Mouse (Mus musculus) liver, embryonic 14.5 days (tissue): ENCODE data around the gene Abi2. TPM values are rescaled to one million over a fixed set of nuclear protein-coding genes. Genes with fewer than 3 reads are reported as not detected.
"Not testable (repeated sequence)": the region's sequence is repeated elsewhere in the genome, so short reads cannot be mapped to it uniquely, and the experiment has no call there.

ENCODE experiments used
- ATAC-seq: fragments of 200-750 bp; cut with Nextera tagmentation; 2 replicates; pipeline ENCODE4 v1.8.0; 2017; ENCODE audit warnings: moderate number of reproducible peaks, mild to moderate bottlenecking, moderate library complexity; ENCODE audit not compliant: insufficient read depth
- DNase-seq, 3 experiments: peaks; one replicate each; pipeline ENCODE4 v3.0.0-alpha.2; 2012 to 2013; ENCODE audit warnings: low read depth in 3 of 3, low spot score in 3 of 3
- H3K27ac ChIP-seq: fragments of 300-500 bp; sonication (generic); 2 replicates; pipeline ENCODE4 v1.5.1; 2014; ENCODE audit warnings: moderate library complexity, mild to moderate bottlenecking, control low read depth, inconsistent platforms
- H3K27me3 ChIP-seq: fragments of 300-500 bp; sonication (generic); 2 replicates; pipeline ENCODE4 v1.6.1; 2014; ENCODE audit warnings: mild to moderate bottlenecking, low read length, moderate library complexity; ENCODE audit not compliant: control insufficient read depth, insufficient read depth
- H3K36me3 ChIP-seq: fragments of 300-500 bp; sonication (generic); replicated peaks from 2 replicates; pipeline ENCODE4 v1.6.1; 2014; ENCODE audit warnings: low read depth; ENCODE audit not compliant: control insufficient read depth, insufficient read depth
- H3K4me1 ChIP-seq, 2 experiments: fragments of 200-500 bp in 1 of 2; fragments of 300-500 bp in 1 of 2; sonication (generic) in 1 of 2; replicated peaks; 2 replicates each; pipeline ENCODE4 v1.6.1; 2012 to 2014; ENCODE audit warnings: antibody characterized with exemption in 1 of 2, inconsistent platforms in 1 of 2, low read length in 1 of 2; ENCODE audit not compliant: control insufficient read depth in 2 of 2, insufficient read depth in 2 of 2
- H3K4me2 ChIP-seq: fragments of 300-500 bp; sonication (generic); 2 replicates; pipeline ENCODE4 v1.6.1; 2014; ENCODE audit warnings: low read depth, mild to moderate bottlenecking, control low read depth, moderate library complexity
- H3K4me3 ChIP-seq, 2 experiments: fragments of 200-500 bp in 1 of 2; fragments of 300-500 bp in 1 of 2; sonication (generic) in 1 of 2; 2 replicates each; pipeline ENCODE4 v1.5.1; 2012 to 2014; ENCODE audit warnings: low read depth in 2 of 2, low read length in 2 of 2, mild to moderate bottlenecking in 2 of 2, control low read depth in 1 of 2, inconsistent platforms in 1 of 2, moderate library complexity in 1 of 2; ENCODE audit not compliant: insufficient read depth in 1 of 2
- H3K9ac ChIP-seq: fragments of 300-500 bp; sonication (generic); replicated peaks from 2 replicates; pipeline ENCODE4 v1.6.1; 2014; ENCODE audit warnings: mild to moderate bottlenecking, control low read depth, moderate library complexity
- H3K9me3 ChIP-seq: fragments of 300-500 bp; sonication (generic); 2 replicates; pipeline ENCODE4 v1.6.1; 2016; ENCODE audit warnings: low read length, mixed read lengths; ENCODE audit not compliant: control insufficient read depth
- CTCF ChIP-seq: IDR thresholded peaks from 2 replicates; pipeline ENCODE4 v1.5.1; 2016; ENCODE audit warnings: antibody characterized with exemption, low read depth, control low read depth
- EP300 ChIP-seq: IDR thresholded peaks from 2 replicates; pipeline ENCODE4 v1.6.1; 2016; ENCODE audit warnings: antibody characterized with exemption, low read depth
- whole genome bisulfite sequencing: fragments of 180-500 bp; shearing (Covaris S2); extraction: QIAGEN DNeasy Blood & Tissue Kit; methylation state at CpG from one replicate; pipeline ENCODE4 v1.1.7; 2014; ENCODE audit not compliant: insufficient replicate concordance; 5-methylcytosine and 5-hydroxymethylcytosine counted together
- polyA plus RNA-seq, 2 experiments: library from polyadenylated mRNA; depleted of rRNA in 1 of 2; stranded (reverse) in 1 of 2; unstranded in 1 of 2; fragments of >200 nt; fragmentation: Nextera tagmentation in 1 of 2; extraction: Ambion mirVana in 1 of 2; gene quantifications; 2 replicates each; pipeline versions ENCODE4 v1.2.1 to v1.2.3; 2012 to 2014

Abi2 gene
- polyA plus RNA-seq, 2 experiments: 1.9 to 3.3 TPM

DNA sequence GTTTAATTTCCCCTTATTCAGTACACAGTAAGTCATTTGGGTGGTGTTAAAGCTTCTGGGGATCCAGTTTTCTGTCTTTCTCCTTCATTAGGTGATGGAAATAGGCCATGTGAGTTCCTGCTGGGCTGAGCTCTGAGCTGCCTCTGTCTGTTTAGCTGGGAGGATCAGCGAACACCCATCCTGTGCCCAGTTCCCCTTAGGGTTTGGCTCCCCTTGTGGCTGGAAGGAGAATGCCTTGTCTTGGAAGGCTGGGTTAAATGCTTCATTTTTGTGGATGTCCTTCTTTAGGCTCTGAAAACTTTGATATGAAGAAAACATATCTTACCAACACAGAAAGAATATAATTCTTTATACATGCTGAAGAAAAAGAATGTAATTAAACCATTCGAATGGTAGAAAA lies 19.5 kb downstream of the Abi2 start:
- WGBS: 43% methylated on average over 2 of the region's 2 CpGs
- ATAC-seq: no peak
- H3K9me3 ChIP-seq: no peaks in the 10 kb centered on the region

GRCm38 (mm10) chr1:60431531-60431930 lies 22.1 kb downstream of the Abi2 start:
- H3K27ac ChIP-seq: no peak overlapping the region
- H3K9me3 ChIP-seq: no peaks in the 10 kb centered on the region
- ATAC-seq (no peak), DNase-seq (no peak)
- H3K36me3 ChIP-seq: no peaks in the 10 kb centered on the region
- H3K4me1 ChIP-seq: peaks cover 0 to 3% of the 10 kb centered on the region in 2 experiments; a peak in 2 of 4 replicates
- no peaks in the 10 kb centered on the region for H3K27me3 ChIP-seq
- no peak overlapping the region for H3K4me3 ChIP-seq
- H3K9ac ChIP-seq: no peak overlapping the region
- no peak overlapping the region for H3K4me2 ChIP-seq
- WGBS: 76% methylated on average over 5 of the region's 5 CpGs
- TF ChIP-seq EP300 (no peak), CTCF (no peak)

More for the DNA sequence above, 19.5 kb downstream of the Abi2 start:
- no peak overlapping the region for H3K27ac ChIP-seq
- peak; percentile 77 for TF ChIP-seq CTCF
- no peak for TF ChIP-seq EP300
- no peaks in the 10 kb centered on the region for H3K4me1 ChIP-seq
- no peak for DNase-seq
- H3K36me3 ChIP-seq: no peaks in the 10 kb centered on the region
- H3K4me3 ChIP-seq: no peak overlapping the region
- H3K9ac ChIP-seq: no peak overlapping the region
- H3K4me2 ChIP-seq: no peak overlapping the region
- H3K27me3 ChIP-seq: no peaks in the 10 kb centered on the region

DNA sequence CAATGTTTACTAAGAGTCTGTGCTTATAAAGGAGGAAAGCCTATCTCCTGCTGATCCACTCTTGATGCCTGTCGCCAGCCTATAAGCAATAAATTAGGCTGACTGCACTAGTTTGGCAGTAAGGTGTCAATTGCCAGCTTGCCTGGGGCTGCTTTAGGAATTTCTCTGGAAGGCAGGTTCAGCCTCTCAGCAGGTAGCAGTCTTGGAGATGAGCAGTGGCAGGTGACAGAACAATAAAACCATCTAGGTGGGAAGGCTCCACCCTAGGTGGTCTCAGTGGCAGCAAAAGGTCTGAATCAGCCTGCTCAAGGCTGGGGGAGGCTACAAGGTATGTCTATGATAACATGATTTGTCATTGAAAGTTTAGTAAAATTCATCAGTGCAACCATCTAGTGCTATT lies 23.1 kb downstream of the Abi2 start:
- no peak for ATAC-seq
- Histone ChIP-seq H3K9ac (no peak overlapping the region), H3K36me3 (no peaks in the 10 kb centered on the region), H3K27me3 (no peaks in the 10 kb centered on the region), H3K4me2 (no peak overlapping the region), H3K4me3 (no peak overlapping the region), H3K9me3 (no peaks in the 10 kb centered on the region), H3K4me1 (peaks cover 0 to 3% of the 10 kb centered on the region in 2 experiments; a peak in 2 of 4 replicates), H3K27ac (no peak overlapping the region)
- TF ChIP-seq CTCF (no peak), EP300 (no peak)
- WGBS: 57% methylated on average over 1 of the region's 1 CpGs
- no peak for DNase-seq

- not testable (repeated sequence) for H3K4me1 ChIP-seq, H3K4me3 ChIP-seq, DNase-seq, H3K4me2 ChIP-seq, H3K9ac ChIP-seq, H3K9me3 ChIP-seq, ATAC-seq, H3K36me3 ChIP-seq, H3K27ac ChIP-seq, H3K27me3 ChIP-seq
- WGBS: 54% methylated on average over 5 of the region's 5 CpGs
Measured at GRCm38 (mm10) chr1:60441438-60441837, 32.0 kb downstream of the Abi2 start.

GRCm38 (mm10) chr1:60447067-60447466 lies 37.6 kb downstream of the Abi2 start:
- H3K9ac ChIP-seq: no peak overlapping the region

More at GRCm38 (mm10) chr1:60447067-60447466, 37.6 kb downstream of the Abi2 start:
- peak; percentile 61 for TF ChIP-seq CTCF
- TF ChIP-seq EP300: no peak
- WGBS: 27% methylated on average over 12 of the region's 12 CpGs
- peaks cover 2% of the 10 kb centered on the region; the same call in 1 of the 2 replicates for H3K36me3 ChIP-seq
- H3K4me3 ChIP-seq: no peak overlapping the region
- peak in 1 of 3 experiments; percentile 9 for DNase-seq
- H3K4me1 ChIP-seq: peaks cover 0 to 4% of the 10 kb centered on the region in 2 experiments; a peak in 1 of 4 replicates
- H3K4me2 ChIP-seq: no peak overlapping the region
- H3K9me3 ChIP-seq: no peaks in the 10 kb centered on the region
- ATAC-seq: no peak
- no peaks in the 10 kb centered on the region for H3K27me3 ChIP-seq
- H3K27ac ChIP-seq: no peak overlapping the region
